Mouse (Mus musculus): ENCODE data around the gene Slc35b4. TPM values are rescaled to one million over a fixed set of nuclear protein-coding genes. Genes with fewer than 3 reads are reported as not detected.
A peak's percentile ranks its signal among the peaks of the same experiment; 100 is the strongest.

Slc35b4 gene
- polyA plus RNA-seq, 1 experiment from 2014 or later: 47.3 TPM

DNA sequence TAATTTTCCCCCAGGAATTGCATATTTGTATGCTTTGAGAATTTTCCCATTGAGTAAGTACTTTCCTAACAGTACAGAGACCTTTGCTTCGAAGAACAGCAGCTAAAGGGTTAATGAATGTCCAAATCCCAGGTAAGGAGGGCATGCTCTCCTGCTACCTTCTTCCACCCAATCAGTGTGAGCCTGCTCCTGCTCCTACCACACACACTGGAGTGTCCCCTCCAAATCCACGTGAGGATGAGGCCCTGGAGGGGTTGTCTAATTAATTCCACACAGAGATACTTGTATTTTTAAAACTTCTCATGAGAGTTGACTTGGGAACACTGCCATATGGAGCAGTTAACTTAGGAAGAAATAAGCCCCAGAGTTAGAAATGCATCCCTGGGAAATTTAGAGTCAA is 14.3 kb downstream of the Slc35b4 start:
- H3K4me1 ChIP-seq (ENCODE audit: control insufficient read depth, insufficient read depth, low read length): no peaks in the 10 kb centered on the region
- H3K27me3 ChIP-seq (ENCODE audit: control insufficient read depth, insufficient read depth, low read length): no peaks in the 10 kb centered on the region
- no peak overlapping the region for H3K27ac ChIP-seq (replicated peaks; ENCODE audit: low read depth, low read length)
- no peak for ATAC-seq (replicated peaks; ENCODE audit: insufficient number of reproducible peaks, low FRiP score, low TSS enrichment, low read depth)
- 64% methylated on average over 2 of the region's 2 CpGs for WGBS
- no peak overlapping the region for H3K4me2 ChIP-seq (ENCODE audit: low read depth, low read length)
- H3K9me3 ChIP-seq (replicated peaks; ENCODE audit: control insufficient read depth, low read length): no peaks in the 10 kb centered on the region
- no peaks in the 10 kb centered on the region for H3K36me3 ChIP-seq (replicated peaks; ENCODE audit: control insufficient read depth, insufficient read depth, low read depth, low read length)
- H3K4me3 ChIP-seq (ENCODE audit: low read depth, low read length): no peak overlapping the region
- no peak overlapping the region for H3K9ac ChIP-seq (replicated peaks; ENCODE audit: low read length)
- DNase-seq (ENCODE audit: low spot score): no peak

DNA sequence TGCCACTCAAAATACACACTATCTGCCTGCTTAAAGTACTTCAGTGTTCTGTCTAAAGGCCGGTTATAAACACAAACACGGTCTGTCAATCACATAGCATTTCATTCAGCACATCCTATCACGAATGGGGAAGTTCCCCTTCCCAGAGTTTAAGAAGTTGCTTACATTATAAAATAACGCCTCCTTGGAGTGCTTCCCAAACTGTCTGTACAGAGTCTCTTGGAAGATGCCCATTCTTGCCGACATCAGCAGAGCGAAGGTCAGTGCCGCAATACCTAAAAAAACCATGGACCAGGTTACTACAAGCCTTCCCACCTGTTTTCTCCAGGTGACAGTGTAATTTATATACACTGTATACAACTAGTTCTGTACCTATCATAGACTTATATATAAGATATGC is 15.4 kb downstream of the Slc35b4 start:
- ATAC-seq (replicated peaks; ENCODE audit: insufficient number of reproducible peaks, low FRiP score, low TSS enrichment, low read depth) (no peak), DNase-seq (ENCODE audit: low spot score) (no peak)
- WGBS: 94% methylated on average over 7 of the region's 7 CpGs
- Histone ChIP-seq H3K4me3 (ENCODE audit: low read depth, low read length) (no peak overlapping the region), H3K27me3 (ENCODE audit: control insufficient read depth, insufficient read depth, low read length) (no peaks in the 10 kb centered on the region), H3K4me1 (ENCODE audit: control insufficient read depth, insufficient read depth, low read length) (no peaks in the 10 kb centered on the region), H3K27ac (replicated peaks; ENCODE audit: low read depth, low read length) (no peak overlapping the region), H3K9me3 (replicated peaks; ENCODE audit: control insufficient read depth, low read length) (no peaks in the 10 kb centered on the region), H3K36me3 (replicated peaks; ENCODE audit: control insufficient read depth, insufficient read depth, low read depth, low read length) (no peaks in the 10 kb centered on the region), H3K9ac (replicated peaks; ENCODE audit: low read length) (no peak overlapping the region), H3K4me2 (ENCODE audit: low read depth, low read length) (no peak overlapping the region)

DNA sequence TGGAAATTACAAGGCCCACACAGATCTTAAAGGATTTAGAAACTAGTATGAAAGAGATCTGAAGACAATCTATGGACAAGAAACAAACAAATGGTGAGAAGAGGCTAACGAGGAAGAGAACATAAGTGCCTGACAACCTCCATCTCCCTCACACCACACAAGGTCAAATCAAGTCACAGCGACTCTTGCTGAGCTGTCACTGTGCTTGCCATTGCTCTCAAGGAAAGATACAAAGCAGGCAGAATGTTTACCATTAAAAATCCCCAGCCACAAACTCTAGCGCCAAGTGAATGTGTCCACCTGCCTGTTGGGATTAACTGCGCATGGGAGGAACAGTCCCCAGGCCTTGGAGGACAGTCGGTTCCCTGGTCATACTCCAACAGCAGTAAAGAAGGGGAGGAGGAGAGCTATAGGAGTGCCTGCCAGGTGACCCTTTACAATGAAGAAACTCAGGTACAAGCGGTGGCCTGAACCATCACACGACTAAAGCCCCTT is 16.0 kb downstream of the Slc35b4 start:
- H3K27me3 ChIP-seq (ENCODE audit: control insufficient read depth, insufficient read depth, low read length): no peaks in the 10 kb centered on the region
- no peaks in the 10 kb centered on the region for H3K36me3 ChIP-seq (replicated peaks; ENCODE audit: control insufficient read depth, insufficient read depth, low read depth, low read length)
- no peaks in the 10 kb centered on the region for H3K9me3 ChIP-seq (replicated peaks; ENCODE audit: control insufficient read depth, low read length)
- no peak overlapping the region for H3K4me3 ChIP-seq (ENCODE audit: low read depth, low read length)
- DNase-seq (ENCODE audit: low spot score) (no peak), ATAC-seq (replicated peaks; ENCODE audit: insufficient number of reproducible peaks, low FRiP score, low TSS enrichment, low read depth) (no peak)
- no peak overlapping the region for H3K9ac ChIP-seq (replicated peaks; ENCODE audit: low read length)
- no peak overlapping the region for H3K4me2 ChIP-seq (ENCODE audit: low read depth, low read length)
- H3K4me1 ChIP-seq (ENCODE audit: control insufficient read depth, insufficient read depth, low read length): no peaks in the 10 kb centered on the region
- H3K27ac ChIP-seq (replicated peaks; ENCODE audit: low read depth, low read length): no peak overlapping the region
- 98% methylated on average over 7 of the region's 7 CpGs for WGBS

DNA sequence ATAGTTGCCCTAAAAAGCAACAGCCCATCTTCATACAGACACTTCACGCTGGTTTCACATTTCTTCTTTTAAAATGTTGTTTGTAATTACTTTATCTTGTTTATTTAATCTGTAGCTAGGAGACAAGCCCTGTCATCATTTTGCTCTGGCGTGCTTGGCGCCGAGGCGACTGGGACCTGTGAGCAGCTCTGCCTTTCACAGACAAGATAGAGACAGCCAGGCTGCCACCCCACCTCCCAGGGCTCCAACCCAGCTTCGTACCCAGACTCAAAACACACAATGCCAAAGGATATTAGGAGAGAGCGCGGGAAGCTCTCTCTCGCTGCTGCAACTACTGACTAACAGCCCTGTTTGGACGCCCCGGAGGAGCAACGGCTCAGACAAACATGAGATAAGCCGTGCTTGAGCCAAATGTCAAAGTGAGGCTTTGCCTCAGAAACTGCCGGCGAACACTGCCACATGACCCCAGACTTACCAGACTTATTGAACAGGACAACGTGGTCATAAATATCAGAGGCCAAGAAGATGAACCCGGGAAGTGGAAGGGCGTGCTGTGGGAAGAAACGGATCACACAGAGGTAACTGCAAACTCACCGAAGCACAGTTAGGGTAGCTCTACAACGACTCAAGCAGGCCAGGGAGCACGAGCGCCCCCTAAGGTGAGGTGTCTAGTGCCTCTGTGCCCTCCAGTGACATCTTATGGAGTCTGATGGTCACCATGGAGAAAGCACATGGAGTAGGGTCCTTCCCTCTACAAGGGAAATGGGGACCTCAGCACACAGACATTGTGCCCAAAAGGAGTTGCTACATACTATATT is 16.7 kb downstream of the Slc35b4 start:
- no peaks in the 10 kb centered on the region for H3K36me3 ChIP-seq (replicated peaks; ENCODE audit: control insufficient read depth, insufficient read depth, low read depth, low read length)
- no peaks in the 10 kb centered on the region for H3K27me3 ChIP-seq (ENCODE audit: control insufficient read depth, insufficient read depth, low read length)
- H3K4me1 ChIP-seq (ENCODE audit: control insufficient read depth, insufficient read depth, low read length): no peaks in the 10 kb centered on the region
- no peak for DNase-seq (ENCODE audit: low spot score)
- H3K9ac ChIP-seq (replicated peaks; ENCODE audit: low read length): no peak overlapping the region
- no peaks in the 10 kb centered on the region for H3K9me3 ChIP-seq (replicated peaks; ENCODE audit: control insufficient read depth, low read length)
- no peak overlapping the region for H3K27ac ChIP-seq (replicated peaks; ENCODE audit: low read depth, low read length)
- no peak overlapping the region for H3K4me2 ChIP-seq (ENCODE audit: low read depth, low read length)
- no peak for ATAC-seq (replicated peaks; ENCODE audit: insufficient number of reproducible peaks, low FRiP score, low TSS enrichment, low read depth)
- no peak overlapping the region for H3K4me3 ChIP-seq (ENCODE audit: low read depth, low read length)
- 85% methylated on average over 23 of the region's 23 CpGs for WGBS

DNA sequence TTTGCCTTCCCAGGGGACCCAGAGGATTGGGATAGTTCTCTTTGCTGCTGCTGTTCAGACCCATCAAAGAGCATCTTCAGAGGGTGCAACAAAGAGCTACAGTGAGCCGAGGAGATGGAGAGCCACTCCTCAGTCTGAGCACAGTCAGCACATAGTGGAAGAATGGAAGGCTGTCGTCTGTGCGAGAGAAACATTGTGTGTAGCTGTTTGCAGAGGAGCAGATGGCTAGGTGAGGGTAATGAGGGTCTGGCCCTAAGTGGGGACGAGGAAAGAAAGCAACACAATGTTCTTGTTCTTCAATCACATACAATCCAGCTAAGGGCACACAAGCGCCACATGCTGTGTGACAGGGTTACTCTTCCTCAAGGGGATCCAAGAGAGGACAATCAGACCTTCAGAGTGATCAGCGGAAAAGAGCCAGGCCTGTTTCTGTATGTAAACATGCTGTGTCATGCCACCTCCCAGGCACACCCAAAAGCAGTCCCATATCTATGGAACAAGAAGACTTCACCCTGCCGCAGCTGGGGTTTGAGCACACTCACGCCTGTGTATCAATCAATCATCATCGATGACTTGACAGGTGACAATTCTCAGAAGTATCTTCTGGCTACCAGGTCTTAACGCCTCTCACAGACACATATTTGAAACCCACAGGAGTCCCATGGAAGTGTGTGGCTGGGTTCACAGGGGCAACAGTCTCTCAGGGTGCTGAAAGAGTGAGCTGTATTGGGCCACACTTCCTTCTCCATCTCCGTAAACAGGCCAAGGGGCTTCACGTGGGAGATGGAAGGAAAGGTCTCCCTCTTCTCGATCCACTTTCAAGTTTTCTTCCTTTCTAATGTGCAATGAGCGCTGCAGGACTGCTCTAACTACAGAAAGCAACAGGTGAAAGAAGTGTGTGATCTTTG is 19.8 kb downstream of the Slc35b4 start:
- Histone ChIP-seq H3K27ac (replicated peaks; ENCODE audit: low read depth, low read length) (no peak overlapping the region), H3K4me2 (ENCODE audit: low read depth, low read length) (no peak overlapping the region), H3K4me3 (ENCODE audit: low read depth, low read length) (no peak overlapping the region), H3K27me3 (ENCODE audit: control insufficient read depth, insufficient read depth, low read length) (no peaks in the 10 kb centered on the region), H3K4me1 (ENCODE audit: control insufficient read depth, insufficient read depth, low read length) (no peaks in the 10 kb centered on the region; the same call in 1 of the 2 replicates), H3K9me3 (replicated peaks; ENCODE audit: control insufficient read depth, low read length) (no peaks in the 10 kb centered on the region), H3K9ac (replicated peaks; ENCODE audit: low read length) (no peak overlapping the region), H3K36me3 (replicated peaks; ENCODE audit: control insufficient read depth, insufficient read depth, low read depth, low read length) (no peaks in the 10 kb centered on the region)
- DNase-seq (ENCODE audit: low spot score) (no peak), ATAC-seq (replicated peaks; ENCODE audit: insufficient number of reproducible peaks, low FRiP score, low TSS enrichment, low read depth) (0 out of 2 replicates have a peak, but pooled peaks have one; percentile 20)
- 75% methylated on average over 14 of the region's 14 CpGs for WGBS

DNA sequence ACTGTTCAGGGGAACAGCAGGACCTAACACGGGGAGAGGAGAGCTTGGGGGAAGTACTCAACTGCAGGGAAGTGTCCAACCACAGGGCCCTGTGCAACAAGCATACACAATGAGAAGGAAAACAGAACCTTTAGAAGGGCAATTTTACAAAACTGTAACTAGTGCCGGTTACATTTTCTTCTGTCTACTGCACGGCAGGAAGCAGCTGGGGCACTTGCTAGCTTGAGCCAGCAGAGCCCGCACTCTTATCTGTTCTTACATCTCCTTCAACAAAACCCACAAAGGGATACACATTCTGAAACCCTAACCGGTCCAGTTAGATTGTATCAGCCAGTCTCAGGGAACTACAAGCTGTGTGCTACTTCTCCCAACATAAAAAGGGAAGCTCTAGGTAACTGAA is 20.9 kb downstream of the Slc35b4 start:
- 50% methylated on average over 5 of the region's 5 CpGs for WGBS
- no peaks in the 10 kb centered on the region; the same call in 1 of the 2 replicates for H3K4me1 ChIP-seq (ENCODE audit: control insufficient read depth, insufficient read depth, low read length)
- no peak overlapping the region for H3K27ac ChIP-seq (replicated peaks; ENCODE audit: low read depth, low read length)
- H3K4me2 ChIP-seq (ENCODE audit: low read depth, low read length): no peak overlapping the region
- H3K36me3 ChIP-seq (replicated peaks; ENCODE audit: control insufficient read depth, insufficient read depth, low read depth, low read length): no peaks in the 10 kb centered on the region
- no peaks in the 10 kb centered on the region for H3K9me3 ChIP-seq (replicated peaks; ENCODE audit: control insufficient read depth, low read length)
- no peak overlapping the region for H3K9ac ChIP-seq (replicated peaks; ENCODE audit: low read length)
- no peak overlapping the region for H3K4me3 ChIP-seq (ENCODE audit: low read depth, low read length)
- DNase-seq (ENCODE audit: low spot score) (peak; percentile 32), ATAC-seq (replicated peaks; ENCODE audit: insufficient number of reproducible peaks, low FRiP score, low TSS enrichment, low read depth) (no peak)
- H3K27me3 ChIP-seq (ENCODE audit: control insufficient read depth, insufficient read depth, low read length): no peaks in the 10 kb centered on the region

DNA sequence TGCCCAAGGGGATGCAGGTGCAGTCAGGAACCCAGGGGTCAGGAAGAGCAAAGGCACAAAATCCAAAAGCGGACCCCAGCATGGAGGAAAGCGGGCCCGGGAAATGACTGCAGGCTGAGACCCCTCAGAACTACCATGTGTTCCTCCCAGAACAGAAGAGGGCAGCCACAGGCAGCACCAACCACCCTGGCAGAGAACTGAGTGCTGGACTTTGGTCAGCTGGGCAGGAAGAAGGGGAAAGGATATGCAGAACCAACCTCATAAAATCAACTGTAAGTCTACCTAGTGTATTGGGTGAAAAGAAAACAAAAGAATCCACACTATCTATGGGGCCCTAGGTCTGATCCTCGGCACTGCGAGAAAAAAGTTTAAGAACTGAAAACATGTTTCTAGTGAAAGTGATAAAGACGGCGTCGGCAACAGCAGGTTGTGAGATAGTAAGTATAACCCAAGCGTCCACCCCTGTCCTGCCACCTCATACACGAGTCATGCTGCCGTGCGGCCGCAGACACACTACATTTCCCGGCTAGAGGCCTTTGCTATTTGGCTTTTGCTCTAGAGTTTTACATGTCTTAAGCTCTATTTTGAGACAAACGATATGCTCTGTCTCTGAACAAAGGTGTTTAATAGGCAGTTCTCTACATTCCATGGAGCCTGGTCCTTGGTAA is 21.6 kb downstream of the Slc35b4 start:
- Histone ChIP-seq H3K36me3 (replicated peaks; ENCODE audit: control insufficient read depth, insufficient read depth, low read depth, low read length) (no peaks in the 10 kb centered on the region), H3K27ac (replicated peaks; ENCODE audit: low read depth, low read length) (no peak overlapping the region), H3K9me3 (replicated peaks; ENCODE audit: control insufficient read depth, low read length) (no peaks in the 10 kb centered on the region), H3K4me2 (ENCODE audit: low read depth, low read length) (no peak overlapping the region), H3K4me1 (ENCODE audit: control insufficient read depth, insufficient read depth, low read length) (no peaks in the 10 kb centered on the region; the same call in 1 of the 2 replicates), H3K4me3 (ENCODE audit: low read depth, low read length) (no peak overlapping the region), H3K27me3 (ENCODE audit: control insufficient read depth, insufficient read depth, low read length) (no peaks in the 10 kb centered on the region), H3K9ac (replicated peaks; ENCODE audit: low read length) (no peak overlapping the region)
- ATAC-seq (replicated peaks; ENCODE audit: insufficient number of reproducible peaks, low FRiP score, low TSS enrichment, low read depth) (no peak), DNase-seq (ENCODE audit: low spot score) (no peak)
- WGBS: 95% methylated on average over 15 of the region's 15 CpGs
